Mouse (Mus musculus) ES-E14 (cell line): ENCODE measurements around the gene Mknk2.

Source experiments
- CHD2 ChIP-seq: IDR thresholded peaks from 2 replicates; pipeline ENCODE4 v1.6.1; 2014; ENCODE audit warnings: mild to moderate bottlenecking, low read depth, low read length, inconsistent platforms
- HCFC1 ChIP-seq: IDR thresholded peaks from 2 replicates; pipeline ENCODE4 v1.6.1; 2012; ENCODE audit warnings: low read length, inconsistent platforms, borderline replicate concordance; ENCODE audit not compliant: insufficient read depth
- MAFK ChIP-seq: IDR thresholded peaks from 2 replicates; pipeline ENCODE4 v1.6.1; 2014; ENCODE audit warnings: mild to moderate bottlenecking, low read depth, low read length, inconsistent platforms; ENCODE audit not compliant: insufficient read depth
- ZC3H11A ChIP-seq: IDR thresholded peaks from 2 replicates; pipeline ENCODE4 v1.6.1; 2012; ENCODE audit warnings: low read depth, mild to moderate bottlenecking, inconsistent platforms, low read length, borderline replicate concordance
- ZNF384 ChIP-seq: IDR thresholded peaks from 2 replicates; pipeline ENCODE4 v1.6.1; 2012; ENCODE audit warnings: low read depth, low read length, inconsistent platforms

- TF ChIP-seq ZNF384 (no peak), CHD2 (no peak), ZC3H11A (no peak), MAFK (no peak), HCFC1 (no peak)
These were observed 22.8 kb upstream of the Mknk2 start for GRCm38 (mm10) chr10:80700732-80701131.
